Mouse (Mus musculus) liver, embryonic 14.5 days (tissue): ENCODE data around the gene Entpd3.

Experiments used
- CTCF ChIP-seq: IDR thresholded peaks from 2 replicates; pipeline ENCODE4 v1.5.1; 2016; ENCODE audit warnings: antibody characterized with exemption, low read depth, control low read depth
- EP300 ChIP-seq: IDR thresholded peaks from 2 replicates; pipeline ENCODE4 v1.6.1; 2016; ENCODE audit warnings: antibody characterized with exemption, low read depth

DNA sequence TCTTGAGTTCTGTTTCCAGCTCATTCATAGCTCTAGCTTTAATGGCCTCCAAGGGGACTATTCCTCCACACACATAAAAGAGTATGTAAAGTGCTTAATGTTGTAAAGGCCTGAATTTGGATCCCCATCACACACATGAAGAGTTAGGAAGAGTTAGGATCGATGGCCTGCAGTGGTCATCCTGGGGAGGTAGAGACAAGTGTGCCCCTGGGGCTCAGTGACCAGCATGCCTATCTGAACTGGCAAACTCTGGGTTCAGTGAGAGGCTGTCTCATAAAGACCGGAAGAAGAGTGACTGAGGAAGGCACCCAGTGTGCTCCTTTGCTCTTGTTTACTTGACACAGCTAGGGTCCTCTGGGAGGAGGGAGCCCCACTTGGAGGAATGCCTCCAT lies 30.7 kb downstream of the Entpd3 start:
- TF ChIP-seq CTCF = no peak
- TF ChIP-seq EP300 = no peak
